Mouse (Mus musculus) hindbrain, embryonic 11.5 days (tissue): ENCODE measurements around the gene Iqsec2. TPM values are rescaled to one million over a fixed set of nuclear protein-coding genes. Genes with fewer than 3 reads are reported as not detected.

Experiments
- ATAC-seq: fragments of 200-750 bp; cut with Nextera tagmentation; 2 replicates; pipeline ENCODE4 v1.8.0; 2017; ENCODE audit warnings: mild to moderate bottlenecking, moderate TSS enrichment, moderate library complexity; ENCODE audit not compliant: low FRiP score
- DNase-seq: peaks from one replicate; pipeline ENCODE4 v3.0.0-alpha.2; 2015; ENCODE audit warnings: low spot score
- H3K27ac ChIP-seq: fragments of 300-500 bp; sonication (generic); 2 replicates; pipeline ENCODE4 v1.5.1; 2014; ENCODE audit warnings: mild to moderate bottlenecking, low read depth, low read length
- H3K27me3 ChIP-seq: fragments of 300-500 bp; sonication (generic); 2 replicates; pipeline ENCODE4 v1.6.1; 2014; ENCODE audit warnings: mild to moderate bottlenecking, low read length, moderate library complexity, mixed read lengths; ENCODE audit not compliant: control insufficient read depth, insufficient read depth
- H3K36me3 ChIP-seq: fragments of 300-500 bp; sonication (generic); 2 replicates; pipeline ENCODE4 v1.6.1; 2014; ENCODE audit warnings: mild to moderate bottlenecking, low read length, moderate library complexity, mixed read lengths; ENCODE audit not compliant: control insufficient read depth, insufficient read depth
- H3K4me1 ChIP-seq: fragments of 300-500 bp; sonication (generic); replicated peaks from 2 replicates; pipeline ENCODE4 v1.6.1; 2014; ENCODE audit warnings: low read length, mixed read lengths; ENCODE audit not compliant: control insufficient read depth, insufficient read depth
- H3K4me2 ChIP-seq: fragments of 300-500 bp; sonication (generic); replicated peaks from 2 replicates; pipeline ENCODE4 v1.6.1; 2014; ENCODE audit warnings: mild to moderate bottlenecking, low read depth, low read length
- H3K4me3 ChIP-seq: fragments of 300-500 bp; sonication (generic); 2 replicates; pipeline ENCODE4 v1.5.1; 2014; ENCODE audit warnings: low read depth, low read length
- H3K9ac ChIP-seq: fragments of 300-500 bp; sonication (generic); 2 replicates; pipeline ENCODE4 v1.6.1; 2014; ENCODE audit warnings: low read depth, low read length
- H3K9me3 ChIP-seq: fragments of 300-500 bp; sonication (generic); 2 replicates; pipeline ENCODE4 v1.6.1; 2016; ENCODE audit warnings: low read length; ENCODE audit not compliant: control insufficient read depth
- WGBS: fragments of 180-500 bp; shearing (Covaris S2); extraction: QIAGEN DNeasy Blood & Tissue Kit; methylation state at CpG from one replicate; pipeline ENCODE4 v1.1.7; 2014; 5-methylcytosine and 5-hydroxymethylcytosine counted together
- polyA plus RNA-seq: library from polyadenylated mRNA; unstranded; fragments of >200 nt; fragmentation: Nextera tagmentation; extraction: Ambion mirVana; gene quantifications from 2 replicates; pipeline ENCODE4 v1.2.1, GENCODE M21; 2014

Gene Iqsec2
- polyA plus RNA-seq, 1 experiment from 2014 or later = 2.0 TPM

DNA sequence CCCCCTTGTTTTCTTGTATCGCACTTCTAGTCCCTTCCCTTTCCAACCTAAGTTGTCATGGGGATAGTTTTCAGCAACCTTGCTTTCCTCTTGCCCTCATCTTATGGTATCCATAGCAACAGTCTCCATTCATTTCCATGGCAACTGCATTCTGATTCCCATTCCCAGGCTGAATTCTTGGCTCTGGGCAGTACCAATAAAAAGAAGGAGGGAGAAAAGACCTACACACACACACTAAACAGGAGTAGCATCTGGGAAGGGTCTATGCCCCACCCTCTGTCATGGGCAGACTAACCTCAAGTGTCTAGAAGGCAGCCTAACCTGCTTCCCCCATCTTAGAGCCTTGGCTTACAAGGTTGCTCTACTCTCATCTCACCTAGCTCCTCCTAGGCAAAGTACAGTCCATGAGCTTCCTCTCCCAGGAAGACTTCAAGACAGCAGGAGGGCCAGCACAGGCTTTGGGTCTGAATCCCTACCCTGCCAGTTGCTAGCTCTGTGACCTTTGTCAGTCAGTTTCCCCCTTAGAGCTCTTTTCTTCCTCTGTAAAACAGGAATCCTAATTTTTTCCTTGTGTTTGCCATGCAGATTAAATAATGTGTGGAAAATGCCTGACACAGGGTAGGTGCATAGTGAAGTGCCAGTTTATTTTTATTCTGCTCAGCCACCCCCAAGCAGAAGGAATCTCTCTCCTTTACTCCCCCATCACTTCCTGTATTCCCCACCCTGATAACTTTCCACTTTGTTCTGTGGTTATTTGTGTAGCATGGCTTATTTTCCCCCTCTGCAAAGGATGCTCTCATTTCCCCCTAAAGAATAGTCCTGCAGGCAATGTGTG, 54.0 kb downstream of the Iqsec2 start:
- no peak overlapping the region for H3K4me2 ChIP-seq
- no peaks in the 10 kb centered on the region for H3K36me3 ChIP-seq
- WGBS = 41% methylated on average over 1 of the region's 1 CpGs
- peak; percentile 72 for DNase-seq
- H3K4me3 ChIP-seq = no peak overlapping the region
- no peaks in the 10 kb centered on the region for H3K9me3 ChIP-seq
- ATAC-seq = peak; percentile 89
- H3K4me1 ChIP-seq = no peaks in the 10 kb centered on the region
- H3K27ac ChIP-seq = peak overlapping the region; percentile 61
- H3K27me3 ChIP-seq = peaks cover 57% of the 10 kb centered on the region
- H3K9ac ChIP-seq = no peak overlapping the region

DNA sequence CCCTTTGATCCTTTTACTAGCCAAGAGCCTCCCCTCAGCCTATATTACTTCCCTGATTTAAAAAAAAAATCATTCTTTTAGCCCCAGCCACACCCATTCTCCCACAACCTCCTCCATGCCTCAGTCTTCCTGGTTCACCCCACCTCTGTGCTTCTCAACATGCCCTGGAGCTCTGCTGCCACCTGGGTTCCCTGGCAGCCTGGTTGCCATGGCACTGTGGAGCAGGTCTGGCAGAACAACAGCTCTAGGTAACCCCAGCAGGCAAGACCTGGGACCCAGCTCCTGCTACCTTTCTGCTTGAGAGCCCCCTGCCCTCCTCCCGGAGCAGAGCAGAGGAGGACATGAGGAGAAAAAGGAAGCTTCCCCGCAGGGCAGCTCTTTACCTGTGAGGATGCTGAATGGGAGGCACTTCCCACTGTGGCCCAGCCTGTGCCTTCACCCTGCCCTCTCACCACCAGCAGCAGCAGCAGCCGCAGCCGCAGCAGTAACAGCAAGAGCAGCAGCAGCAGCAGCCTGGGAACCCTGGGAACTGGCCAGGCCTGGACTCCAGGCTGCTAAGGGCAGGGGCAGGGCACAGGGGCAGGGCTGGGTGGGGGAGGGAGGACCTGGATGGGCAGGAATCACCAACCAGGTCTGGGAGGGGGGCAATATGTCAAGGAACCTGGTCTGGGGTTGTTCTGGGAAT, 57.8 kb downstream of the Iqsec2 start:
- WGBS = 30% methylated on average over 4 of the region's 4 CpGs
- DNase-seq (no peak), ATAC-seq (no peak)
- Histone ChIP-seq H3K27ac (no peak overlapping the region), H3K9me3 (no peaks in the 10 kb centered on the region), H3K4me1 (no peaks in the 10 kb centered on the region), H3K9ac (no peak overlapping the region), H3K36me3 (no peaks in the 10 kb centered on the region), H3K4me2 (no peak overlapping the region), H3K4me3 (no peak overlapping the region), H3K27me3 (peaks cover 59% of the 10 kb centered on the region)

DNA sequence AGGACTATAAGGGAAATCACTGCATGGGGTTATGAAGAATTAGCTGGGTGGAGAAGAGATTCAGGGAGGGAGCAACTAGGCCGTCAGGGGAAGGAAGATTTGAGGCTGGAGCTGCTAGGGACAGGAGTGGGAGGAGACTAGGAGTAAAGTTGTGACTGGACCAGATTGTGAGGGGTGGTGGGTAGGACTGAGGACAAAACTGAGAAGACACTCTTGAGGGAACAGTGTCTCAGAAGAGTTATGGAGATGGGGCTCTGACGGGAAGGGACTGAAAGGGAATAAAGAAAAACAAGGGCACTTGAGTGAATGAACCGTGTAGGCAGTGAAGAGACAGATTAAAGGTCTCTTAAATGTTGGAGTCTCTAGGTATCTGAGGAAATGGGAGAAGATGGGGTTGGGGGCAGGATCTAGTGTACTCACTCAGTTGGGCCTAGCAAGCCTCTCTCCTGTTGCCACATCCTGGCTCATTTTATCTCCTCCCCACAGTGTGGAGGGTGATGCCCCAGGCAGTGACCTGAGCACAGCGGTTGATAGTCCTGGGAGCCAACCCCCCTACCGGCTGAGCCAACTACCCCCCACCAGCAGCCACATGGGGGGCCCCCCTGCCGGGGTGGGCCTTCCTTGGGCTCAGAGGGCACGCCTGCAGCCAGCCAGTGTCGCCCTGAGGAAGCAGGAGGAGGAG, 58.5 kb downstream of the Iqsec2 start:
- WGBS = 32% methylated on average over 8 of the region's 8 CpGs
- H3K9me3 ChIP-seq = no peaks in the 10 kb centered on the region
- no peak overlapping the region for H3K4me3 ChIP-seq
- DNase-seq (no peak), ATAC-seq (no peak)
- no peaks in the 10 kb centered on the region for H3K36me3 ChIP-seq
- H3K4me2 ChIP-seq = no peak overlapping the region
- peaks cover 57% of the 10 kb centered on the region for H3K27me3 ChIP-seq
- H3K27ac ChIP-seq = no peak overlapping the region
- H3K4me1 ChIP-seq = no peaks in the 10 kb centered on the region
- H3K9ac ChIP-seq = no peak overlapping the region

DNA sequence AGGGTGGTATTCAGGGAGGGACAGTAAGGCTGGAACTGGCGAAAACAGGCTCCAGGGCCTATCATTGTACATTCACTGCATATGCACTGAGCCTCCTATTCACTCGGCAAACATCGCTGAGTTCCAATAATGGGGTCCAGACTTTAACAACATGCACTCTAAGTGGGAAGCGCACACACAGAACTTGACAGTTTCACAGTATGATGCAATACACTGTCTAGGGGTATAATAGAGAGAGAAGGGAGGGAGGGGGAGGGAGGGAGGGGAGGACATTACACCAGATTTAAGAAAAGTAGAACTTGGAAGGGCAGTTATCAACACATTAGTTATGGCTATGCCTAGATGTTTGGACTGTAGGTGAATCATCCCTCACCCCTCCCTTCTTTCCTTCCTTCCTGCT, 59.2 kb downstream of the Iqsec2 start:
- no peaks in the 10 kb centered on the region for H3K36me3 ChIP-seq
- WGBS = 59% methylated on average over 4 of the region's 4 CpGs
- no peaks in the 10 kb centered on the region for H3K9me3 ChIP-seq
- no peak overlapping the region for H3K4me3 ChIP-seq
- H3K4me1 ChIP-seq = no peaks in the 10 kb centered on the region
- no peak overlapping the region for H3K27ac ChIP-seq
- DNase-seq = no peak
- H3K4me2 ChIP-seq = no peak overlapping the region
- H3K27me3 ChIP-seq = peaks cover 52% of the 10 kb centered on the region
- no peak overlapping the region for H3K9ac ChIP-seq
- ATAC-seq = no peak

DNA sequence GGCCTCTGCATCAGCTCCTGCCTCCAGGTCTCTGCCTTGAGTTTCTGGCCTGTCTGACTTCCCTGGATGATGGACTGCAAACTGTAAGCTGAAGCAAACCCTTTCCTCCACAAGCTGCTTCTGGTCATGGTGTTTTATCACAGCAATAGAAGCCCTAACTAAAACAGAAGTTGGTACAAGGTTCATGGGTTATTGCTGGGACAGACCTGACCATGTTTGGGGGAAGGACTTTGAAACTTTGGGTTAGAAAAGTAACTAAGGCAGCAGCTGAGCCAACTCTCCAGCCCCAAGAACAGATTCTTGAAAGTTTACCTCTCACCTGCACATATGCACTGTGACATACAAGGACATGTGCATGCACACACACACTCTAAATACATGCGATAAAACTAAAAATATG, 61.4 kb downstream of the Iqsec2 start:
- WGBS = 100% methylated on average over 1 of the region's 1 CpGs
- no peak overlapping the region for H3K9ac ChIP-seq
- no peaks in the 10 kb centered on the region for H3K4me1 ChIP-seq
- no peak overlapping the region for H3K27ac ChIP-seq
- no peak for DNase-seq
- H3K4me2 ChIP-seq = no peak overlapping the region
- no peaks in the 10 kb centered on the region for H3K36me3 ChIP-seq
- H3K27me3 ChIP-seq = peaks cover 61% of the 10 kb centered on the region
- ATAC-seq = no peak
- no peaks in the 10 kb centered on the region for H3K9me3 ChIP-seq
- no peak overlapping the region for H3K4me3 ChIP-seq

DNA sequence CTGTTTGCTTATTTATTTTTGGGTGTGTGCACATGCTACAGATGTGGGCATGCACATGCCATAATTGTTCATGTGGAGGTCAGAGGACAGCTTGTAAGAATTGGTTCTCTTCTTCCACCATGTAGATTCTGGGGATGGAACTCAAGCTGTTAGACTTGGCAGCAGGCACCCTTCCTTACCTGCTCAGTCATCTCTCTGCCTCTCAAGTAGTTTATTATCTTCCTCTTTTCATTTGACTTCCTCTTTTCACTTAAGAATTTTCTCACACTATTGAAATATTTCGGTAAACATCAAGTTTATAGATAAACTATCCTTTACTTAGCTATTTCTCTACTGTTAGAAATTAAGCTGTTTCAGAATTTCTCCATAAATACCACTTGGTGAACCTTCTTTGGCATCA, 70.6 kb downstream of the Iqsec2 start:
- H3K4me3 ChIP-seq = no peak overlapping the region
- no peaks in the 10 kb centered on the region for H3K36me3 ChIP-seq
- no peak overlapping the region for H3K4me2 ChIP-seq
- 90% methylated on average over 1 of the region's 1 CpGs for WGBS
- peaks cover 53% of the 10 kb centered on the region for H3K27me3 ChIP-seq
- H3K27ac ChIP-seq = no peak overlapping the region
- DNase-seq = no peak
- ATAC-seq = no peak
- no peak overlapping the region for H3K9ac ChIP-seq
- no peaks in the 10 kb centered on the region for H3K4me1 ChIP-seq
- no peaks in the 10 kb centered on the region for H3K9me3 ChIP-seq

DNA sequence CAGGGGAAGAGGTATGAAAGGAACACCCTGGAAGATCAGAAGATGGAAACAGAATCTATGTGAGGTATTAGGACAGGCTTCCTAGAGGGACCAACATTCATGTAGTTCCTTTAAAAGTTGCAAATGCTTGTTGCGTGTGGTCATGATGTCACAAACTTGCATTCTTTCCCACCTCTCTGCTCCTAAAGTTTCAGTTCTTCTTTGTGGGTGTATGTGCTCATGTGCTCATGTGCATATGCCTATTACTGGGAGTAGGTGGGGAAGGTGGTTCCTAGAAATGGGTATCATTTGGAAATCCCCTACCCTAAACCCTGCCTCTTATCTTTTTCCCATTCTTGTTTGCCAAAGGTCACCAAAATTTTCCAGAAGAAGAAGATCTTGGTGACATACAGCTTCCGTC, 74.5 kb downstream of the Iqsec2 start:
- 88% methylated on average over 2 of the region's 2 CpGs for WGBS
- H3K27me3 ChIP-seq = peaks cover 50% of the 10 kb centered on the region
- no peaks in the 10 kb centered on the region for H3K36me3 ChIP-seq
- no peak for DNase-seq
- no peak overlapping the region for H3K4me3 ChIP-seq
- H3K9me3 ChIP-seq = no peaks in the 10 kb centered on the region
- no peak overlapping the region for H3K9ac ChIP-seq
- no peak for ATAC-seq
- no peak overlapping the region for H3K4me2 ChIP-seq
- no peaks in the 10 kb centered on the region for H3K4me1 ChIP-seq
- no peak overlapping the region for H3K27ac ChIP-seq

DNA sequence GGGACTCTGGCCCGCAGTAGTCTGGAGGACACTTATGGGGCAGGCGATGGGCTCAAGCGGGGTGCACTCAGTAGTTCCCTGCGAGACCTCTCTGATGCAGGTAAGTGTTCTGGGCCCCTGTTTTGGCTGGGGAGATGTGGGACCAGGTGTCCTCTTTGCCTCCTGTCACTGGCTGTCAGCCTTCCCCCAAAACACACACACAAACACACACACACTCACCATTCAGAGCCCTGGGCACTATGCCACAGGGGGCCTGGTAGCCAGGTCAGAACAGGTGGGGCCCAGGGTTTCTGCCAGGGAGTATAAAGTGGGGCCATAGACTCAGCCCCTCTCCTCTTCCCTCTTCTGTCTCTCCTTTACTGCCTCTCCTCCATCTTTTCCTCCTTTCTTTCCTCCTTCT, 77.7 kb downstream of the Iqsec2 start:
- H3K27me3 ChIP-seq = peaks cover 50% of the 10 kb centered on the region
- H3K4me3 ChIP-seq = no peak overlapping the region
- H3K4me1 ChIP-seq = no peaks in the 10 kb centered on the region

More for the DNA sequence above, 77.7 kb downstream of the Iqsec2 start:
- no peak overlapping the region for H3K9ac ChIP-seq
- ATAC-seq (no peak), DNase-seq (no peak)
- no peak overlapping the region for H3K27ac ChIP-seq
- no peaks in the 10 kb centered on the region for H3K9me3 ChIP-seq
- H3K4me2 ChIP-seq = no peak overlapping the region
- no peaks in the 10 kb centered on the region for H3K36me3 ChIP-seq
- WGBS = 61% methylated on average over 4 of the region's 4 CpGs
